Mouse (Mus musculus) thymus, adult 2 months (tissue): ENCODE results near the gene Coq4. TPM values are rescaled to one million over a fixed set of nuclear protein-coding genes. Genes with fewer than 3 reads are reported as not detected.

Experiments used
- DNase-seq: peaks from one replicate; pipeline ENCODE4 v3.0.0; 2021
- H3K27ac ChIP-seq: fragments of 200-500 bp; 2 replicates; pipeline ENCODE4 v1.5.1; 2012; ENCODE audit warnings: low read length, control low read depth; ENCODE audit not compliant: control insufficient read depth, insufficient read depth
- H3K27me3 ChIP-seq: fragments of 200-500 bp; 2 replicates; pipeline ENCODE4 v1.6.1; 2012; ENCODE audit warnings: mild to moderate bottlenecking, low read length, moderate library complexity, mixed read lengths; ENCODE audit not compliant: control insufficient read depth, insufficient read depth
- H3K36me3 ChIP-seq: fragments of 200-500 bp; 2 replicates; pipeline ENCODE4 v1.6.1; 2012; ENCODE audit warnings: mild to moderate bottlenecking, low read length, moderate library complexity; ENCODE audit not compliant: control insufficient read depth, insufficient read depth
- H3K4me1 ChIP-seq: fragments of 200-500 bp; replicated peaks from 2 replicates; pipeline ENCODE4 v1.6.1; 2012; ENCODE audit warnings: low read length; ENCODE audit not compliant: control insufficient read depth, insufficient read depth
- H3K4me3 ChIP-seq: fragments of 200-500 bp; 2 replicates; pipeline ENCODE4 v1.5.1; 2012; ENCODE audit warnings: mild to moderate bottlenecking, low read length, control low read depth, moderate library complexity; ENCODE audit not compliant: control insufficient read depth, insufficient read depth
- CTCF ChIP-seq: fragments of 200-500 bp; IDR thresholded peaks from 2 replicates; pipeline ENCODE4 v1.5.1; 2012; ENCODE audit warnings: mild to moderate bottlenecking, control low read depth, low read length, moderate library complexity, borderline replicate concordance; ENCODE audit not compliant: control insufficient read depth, poor library complexity, insufficient read depth; ENCODE audit errors: extremely low read depth
- POLR2A ChIP-seq: fragments of 200-500 bp; IDR thresholded peaks from 2 replicates; pipeline ENCODE4 v1.6.1; 2012; ENCODE audit warnings: mild to moderate bottlenecking, low read length, control low read depth, moderate library complexity; ENCODE audit not compliant: control insufficient read depth, poor library complexity, insufficient read depth; ENCODE audit errors: extremely low read depth
- WGBS: fragments of 180-500 bp; shearing (Covaris S2); methylation state at CpG from one replicate; pipeline ENCODE4 v1.1.7; 2018; 5-methylcytosine and 5-hydroxymethylcytosine counted together
- polyA plus RNA-seq: library from polyadenylated mRNA; depleted of rRNA; stranded (reverse); fragments of >200 nt; gene quantifications from 2 replicates; pipeline ENCODE4 v1.2.3, GENCODE M21; 2012

Coq4 gene
- polyA plus RNA-seq, 1 experiment: 49.0 TPM

- Histone ChIP-seq H3K27me3 (no peaks in the 10 kb centered on the region), H3K4me1 (no peaks in the 10 kb centered on the region), H3K4me3 (no peak overlapping the region), H3K36me3 (no peaks in the 10 kb centered on the region), H3K27ac (no peak overlapping the region)
- 96% methylated on average over 2 of the region's 2 CpGs for WGBS
- TF ChIP-seq CTCF (no peak), POLR2A (no peak)
- no peak for DNase-seq
These were observed 5.6 kb downstream of the Coq4 start for GRCm38 (mm10) chr2:29792772-29793487.

- H3K27me3 ChIP-seq: no peaks in the 10 kb centered on the region
- H3K27ac ChIP-seq: no peak within 1 kb of the TSS
- no peaks in the 10 kb centered on the region for H3K36me3 ChIP-seq
- peak within 1 kb of the TSS; percentile 81 for H3K4me3 ChIP-seq
- TF ChIP-seq POLR2A (peak; percentile 59; the same call in 1 of the 2 replicates), CTCF (peak; percentile 51; the same call in 1 of the 2 replicates)
- H3K4me1 ChIP-seq: peaks cover 8% of the 10 kb centered on the region
- DNase-seq: peak; percentile 98
- WGBS: 5% methylated on average over 24 of the region's 28 CpGs
These were observed 15.0 kb downstream of the Coq4 start, which contains the start of gene Slc27a4 for GRCm38 (mm10) chr2:29802075-29802826. Gene Slc27a4 (plus strand): TSS chr2:29802634.

GRCm38 (mm10) chr2:29802827-29803201 is 15.5 kb downstream of the Coq4 start:
- under 1% methylated on average over 39 of the region's 39 CpGs for whole genome bisulfite sequencing
- H3K27ac ChIP-seq: no peak overlapping the region

GRCm38 (mm10) chr2:29803400-29803831 is 16.1 kb downstream of the Coq4 start:
- H3K4me3 ChIP-seq: no peak overlapping the region
- no peaks in the 10 kb centered on the region for H3K36me3 ChIP-seq
- TF ChIP-seq POLR2A (no peak), CTCF (no peak)
- no peaks in the 10 kb centered on the region for H3K27me3 ChIP-seq
- peak; percentile 43 for DNase-seq
- no peak overlapping the region for H3K27ac ChIP-seq
- WGBS: 48% methylated on average over 6 of the region's 6 CpGs
- peaks cover 8% of the 10 kb centered on the region for H3K4me1 ChIP-seq

More at GRCm38 (mm10) chr2:29802827-29803201, 15.5 kb downstream of the Coq4 start:
- no peaks in the 10 kb centered on the region for H3K36me3 ChIP-seq
- H3K4me3 ChIP-seq: peak overlapping the region; percentile 81
- H3K4me1 ChIP-seq: peaks cover 8% of the 10 kb centered on the region
- TF ChIP-seq CTCF (no peak), POLR2A (no peak)
- no peaks in the 10 kb centered on the region for H3K27me3 ChIP-seq
- DNase-seq: no peak

- H3K4me1 ChIP-seq: peaks cover 17% of the 10 kb centered on the region
- no peak for DNase-seq
These were observed 28.5 kb downstream of the Coq4 start for GRCm38 (mm10) chr2:29815678-29816371.

More at GRCm38 (mm10) chr2:29815678-29816371, 28.5 kb downstream of the Coq4 start:
- no peak overlapping the region for H3K27ac ChIP-seq
- no peaks in the 10 kb centered on the region for H3K36me3 ChIP-seq
- WGBS: 95% methylated on average over 11 of the region's 11 CpGs
- no peaks in the 10 kb centered on the region for H3K27me3 ChIP-seq
- H3K4me3 ChIP-seq: no peak overlapping the region
- TF ChIP-seq CTCF: no peak
- TF ChIP-seq POLR2A: no peak
